Mouse (Mus musculus) c-Kit-negative CD71-positive TER-119-positive erythroid progenitor cells, embryonic 14.5 days (primary cell): ENCODE data around the gene Ilk.
"Not testable (repeated sequence)": the region's sequence is repeated elsewhere in the genome, so short reads cannot be mapped to it uniquely, and the experiment has no call there.

ENCODE experiments used
- DNase-seq: peaks from one replicate; pipeline ENCODE4 v3.0.0-alpha.2; 2013; ENCODE audit warnings: low read depth, low spot score

The Ilk gene

DNA sequence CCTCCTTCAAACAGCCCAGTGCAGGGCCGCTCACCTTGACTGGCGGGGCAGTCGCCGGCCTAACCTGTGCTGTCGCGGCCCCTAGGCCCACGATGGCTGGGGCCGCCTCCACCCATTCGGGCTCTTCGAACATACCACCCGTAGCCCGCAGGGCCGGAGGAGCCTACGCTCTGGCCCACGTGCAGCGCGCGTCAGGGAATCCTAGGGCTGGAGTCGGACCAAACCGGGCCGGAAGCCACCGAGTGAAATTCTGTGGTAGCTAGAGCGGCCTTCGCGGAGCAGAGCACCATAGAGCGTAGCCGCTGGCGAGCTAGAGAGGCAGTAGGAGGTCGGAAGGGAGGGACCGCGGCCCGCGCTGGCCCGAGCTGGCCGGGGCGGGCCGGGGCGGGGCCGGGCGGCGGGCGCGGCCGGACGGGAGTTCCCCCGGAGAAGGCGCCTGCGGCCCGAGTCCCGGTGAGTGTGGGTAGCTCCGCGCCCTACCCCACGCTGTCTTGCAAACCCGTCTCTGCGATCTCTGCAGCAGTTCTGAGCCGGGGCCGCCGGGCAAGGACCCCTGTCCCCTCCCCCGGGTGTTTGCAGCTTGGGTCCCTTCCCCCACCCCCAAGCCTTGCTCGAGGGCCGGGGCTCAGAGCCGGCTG, at the start of gene Ilk:
TSS of gene Ilk (plus strand) at position 329 of the 638 bp plus-strand sequence.
- peak; percentile 83 for DNase-seq

GRCm38 (mm10) chr7:105690875-105691274, 45.5 kb upstream of the Ilk start:
- no peak for DNase-seq

DNA sequence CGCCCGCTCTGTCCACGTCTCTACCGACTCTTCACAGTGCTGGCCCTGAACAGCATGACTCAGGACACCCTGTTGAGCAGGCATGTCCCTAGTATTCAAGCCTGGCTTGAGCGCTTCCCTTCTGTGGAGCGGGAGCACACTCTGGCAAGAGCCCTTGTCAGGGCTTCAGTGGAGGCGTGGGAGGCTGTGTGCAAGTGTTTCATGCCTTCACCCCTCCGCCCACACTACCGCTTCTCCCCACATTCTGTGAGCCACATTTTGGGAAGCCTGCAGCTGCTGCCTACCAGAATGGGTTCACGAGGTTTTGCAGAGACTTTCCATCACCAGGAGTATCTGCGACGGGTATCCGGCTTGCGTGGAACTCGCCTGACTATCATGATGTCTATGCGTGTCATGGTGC, 33.2 kb upstream of the Ilk start:
- no peak for DNase-seq

- no peak for DNase-seq
These were observed 32.6 kb upstream of the Ilk start for GRCm38 (mm10) chr7:105703816-105704215.

GRCm38 (mm10) chr7:105708733-105709132, 27.7 kb upstream of the Ilk start:
- no peak for DNase-seq

GRCm38 (mm10) chr7:105715366-105715765, 21.0 kb upstream of the Ilk start:
- DNase-seq = no peak

DNA sequence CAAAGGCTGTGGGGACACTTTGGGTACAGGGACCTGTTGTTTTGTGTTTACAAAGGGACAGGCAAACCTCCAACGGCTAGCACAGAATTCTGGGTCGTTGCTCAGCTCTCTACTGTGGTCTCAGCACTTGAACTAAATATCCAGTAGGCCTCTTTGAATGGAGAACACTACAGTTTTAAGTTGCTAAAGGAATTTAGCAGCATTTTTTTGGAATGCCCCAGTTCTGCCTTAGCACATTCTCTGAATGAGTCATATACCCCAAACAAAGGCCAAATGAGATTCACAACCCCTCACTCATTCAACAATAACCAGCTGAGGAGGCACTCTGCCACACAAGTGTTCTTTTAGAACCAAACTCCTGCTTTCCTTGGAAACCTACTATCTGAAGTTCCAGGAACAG, 14.5 kb upstream of the Ilk start:
- no peak for DNase-seq

DNA sequence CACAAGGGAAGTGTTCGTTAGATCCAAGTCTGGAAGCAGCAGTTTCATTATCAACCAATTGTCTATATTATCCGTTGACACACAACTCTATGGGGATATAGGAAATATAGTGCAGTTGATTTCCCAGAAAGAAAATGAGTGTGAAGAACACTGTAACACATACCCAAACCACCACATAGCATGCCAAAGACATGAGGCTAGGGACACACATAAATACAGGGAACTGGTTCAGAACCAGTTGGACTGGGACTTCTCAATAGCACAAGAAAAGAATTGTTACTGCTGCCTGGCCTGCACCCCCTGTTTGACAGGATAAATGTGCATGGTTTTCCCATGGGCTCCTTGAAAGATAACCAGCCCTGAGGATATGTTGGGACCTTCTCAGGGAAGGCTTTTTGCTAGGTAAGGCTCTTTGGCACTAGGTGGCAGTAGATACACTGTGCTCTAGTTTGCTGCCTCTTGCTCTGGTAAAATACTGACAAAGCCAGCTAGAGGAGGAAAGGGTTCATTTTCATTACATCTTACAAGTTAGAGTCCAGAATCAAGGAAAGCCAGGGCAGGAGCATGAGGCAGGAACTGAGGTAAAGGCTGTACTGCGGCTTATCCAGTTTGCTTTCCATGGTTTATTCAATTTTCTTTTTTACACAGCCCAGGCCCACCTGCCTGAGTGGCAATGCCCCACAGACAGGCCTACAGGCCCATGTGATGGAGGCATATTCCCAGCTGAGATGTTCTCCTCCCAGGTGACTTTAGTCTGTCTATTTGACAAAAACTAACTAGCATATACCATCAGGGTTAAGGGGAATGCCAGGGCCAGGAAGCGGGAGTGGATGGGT, 10.0 kb upstream of the Ilk start:
- no peak for DNase-seq

- DNase-seq = no peak
These were observed 9.4 kb upstream of the Ilk start for GRCm38 (mm10) chr7:105726980-105727325.

- no peak for DNase-seq
These were observed 7.5 kb upstream of the Ilk start for GRCm38 (mm10) chr7:105728701-105729428.

DNA sequence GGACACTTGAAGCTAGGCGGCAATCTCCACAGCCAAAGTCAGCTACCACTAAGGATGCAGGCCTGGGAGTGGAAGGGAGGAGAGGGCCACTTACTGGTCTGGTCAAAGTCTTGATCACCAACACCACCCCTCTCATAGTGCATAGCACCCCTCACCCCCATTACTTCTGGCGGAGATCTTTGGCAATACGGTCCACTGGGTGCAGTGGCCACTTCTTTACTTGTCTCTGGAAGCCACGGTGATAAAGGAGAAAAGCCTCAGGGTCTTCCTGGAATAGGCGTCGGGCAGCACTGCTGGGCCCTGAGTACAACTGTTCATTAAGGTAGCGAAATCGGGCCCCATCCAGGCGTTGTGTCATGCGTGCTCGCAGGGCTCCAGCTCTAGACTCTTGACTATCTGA, 2.6 kb upstream of the Ilk start:
- DNase-seq = no peak

DNA sequence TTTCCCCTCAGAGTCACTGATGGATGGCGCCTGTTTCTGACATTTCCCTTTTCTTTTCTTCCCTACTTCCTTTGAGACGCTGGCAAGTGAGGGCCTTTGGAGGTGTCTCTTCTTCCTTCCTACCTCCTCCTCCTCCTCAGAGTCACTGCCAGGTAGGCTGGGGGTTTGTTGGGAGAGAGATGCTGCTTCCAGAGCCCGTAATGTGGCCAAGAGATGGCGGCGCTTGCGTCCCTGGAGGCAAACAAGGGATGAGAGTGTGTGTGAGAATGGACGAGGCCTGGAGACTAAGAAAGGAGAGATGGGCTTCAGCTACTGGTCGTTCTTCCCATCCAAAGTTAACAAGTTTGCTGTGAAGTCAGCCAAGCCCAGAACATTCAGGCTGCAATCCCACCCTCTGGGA, 1.6 kb upstream of the Ilk start:
- DNase-seq = no peak

DNA sequence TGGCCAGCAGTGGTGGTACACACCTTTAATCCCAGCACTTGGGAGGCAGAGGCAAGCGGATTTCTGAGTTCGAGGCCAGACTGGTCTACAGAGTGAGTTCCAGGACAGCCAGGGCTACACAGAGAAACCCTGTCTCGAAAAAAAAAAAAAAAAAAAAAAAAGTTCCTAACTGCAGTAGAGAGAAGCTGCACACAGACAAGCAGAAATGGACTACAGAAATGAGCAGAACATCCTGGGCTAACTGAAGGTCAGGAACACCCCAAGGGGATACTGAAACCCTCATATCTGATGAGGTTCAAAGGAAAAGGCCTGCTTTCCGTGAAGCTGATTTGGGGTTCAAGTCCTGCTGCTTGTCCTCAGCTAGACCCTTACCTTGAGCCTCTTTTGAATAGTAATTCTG, 928 bp upstream of the Ilk start:
- not testable (repeated sequence) for DNase-seq

DNA sequence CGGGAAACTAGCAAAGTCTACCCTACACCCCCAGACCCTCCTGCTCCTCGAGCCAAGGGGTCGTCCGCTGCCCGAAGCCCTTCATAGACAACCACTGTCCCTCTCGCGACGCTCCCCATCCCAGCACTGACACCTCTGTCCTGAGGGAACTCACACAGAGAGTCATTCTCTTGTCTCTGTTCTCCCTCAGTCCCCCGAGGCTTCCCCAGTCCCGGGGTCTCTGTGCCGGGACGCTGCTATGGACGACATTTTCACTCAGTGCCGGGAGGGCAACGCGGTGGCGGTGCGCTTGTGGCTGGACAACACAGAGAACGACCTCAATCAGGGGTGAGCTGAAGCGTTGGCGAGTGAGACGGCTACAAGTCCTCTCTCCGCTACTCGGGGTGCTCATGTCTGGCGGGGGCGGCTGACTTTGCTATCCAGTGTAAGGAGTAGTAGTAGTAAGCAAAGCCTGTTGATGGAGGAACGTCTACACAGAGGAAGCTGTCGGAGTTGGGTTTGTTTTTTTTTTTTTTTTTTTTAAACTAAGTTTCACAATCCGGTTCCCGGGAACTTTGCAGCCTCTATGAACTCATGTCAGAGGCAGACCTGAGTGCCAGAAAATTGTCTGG, 624 bp downstream of the Ilk start, which contains the start of gene Rrp8:
TSS of gene Rrp8 (minus strand) at position 475 of the 611 bp plus-strand sequence.
- DNase-seq = peak; percentile 47

DNA sequence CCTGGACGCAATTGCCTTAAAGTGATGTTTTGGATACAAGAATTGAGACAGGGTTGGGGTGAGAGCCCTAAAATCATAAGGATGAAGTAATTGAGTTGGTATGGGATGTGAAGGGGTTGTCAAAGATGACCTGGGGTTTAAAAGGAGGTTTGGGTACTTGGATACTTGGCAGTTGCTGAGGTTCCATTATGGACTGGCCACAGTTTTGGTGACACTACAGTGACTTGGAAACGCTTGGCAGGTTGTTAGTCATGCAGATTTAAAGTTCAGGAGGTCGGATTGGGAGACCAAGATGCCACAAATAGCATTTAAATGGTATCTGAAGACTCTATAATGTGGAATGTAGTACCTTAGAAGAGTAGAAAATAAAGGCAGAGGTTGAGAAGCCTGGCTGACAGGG, 1.3 kb downstream of the Ilk start:
- no peak for DNase-seq

- DNase-seq = no peak
These were observed 1.9 kb downstream of the Ilk start for GRCm38 (mm10) chr7:105738286-105738685.

DNA sequence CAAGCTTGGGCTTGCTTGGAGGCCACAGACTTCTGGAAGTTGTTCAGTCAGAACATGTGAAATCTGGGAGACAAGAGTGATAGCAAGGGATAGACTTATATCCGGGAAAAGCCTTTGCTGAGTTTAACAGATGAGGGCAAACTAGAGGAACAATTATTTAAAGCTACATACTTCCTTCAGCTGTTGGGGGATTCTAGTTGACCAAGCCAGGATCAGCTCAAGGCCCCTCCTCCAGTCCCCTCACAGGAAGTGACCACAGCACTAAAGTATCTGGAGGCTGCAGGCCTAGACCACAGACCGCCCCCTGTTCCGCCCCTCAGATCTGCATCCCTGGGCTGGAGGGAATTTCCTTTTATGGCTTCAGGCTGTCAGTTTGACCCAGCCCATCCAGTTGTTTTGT, 2.6 kb downstream of the Ilk start:
- DNase-seq = no peak

GRCm38 (mm10) chr7:105740089-105740795, 3.9 kb downstream of the Ilk start:
- DNase-seq = no peak

- DNase-seq = no peak
These were observed 4.5 kb downstream of the Ilk start for GRCm38 (mm10) chr7:105740851-105741250.

DNA sequence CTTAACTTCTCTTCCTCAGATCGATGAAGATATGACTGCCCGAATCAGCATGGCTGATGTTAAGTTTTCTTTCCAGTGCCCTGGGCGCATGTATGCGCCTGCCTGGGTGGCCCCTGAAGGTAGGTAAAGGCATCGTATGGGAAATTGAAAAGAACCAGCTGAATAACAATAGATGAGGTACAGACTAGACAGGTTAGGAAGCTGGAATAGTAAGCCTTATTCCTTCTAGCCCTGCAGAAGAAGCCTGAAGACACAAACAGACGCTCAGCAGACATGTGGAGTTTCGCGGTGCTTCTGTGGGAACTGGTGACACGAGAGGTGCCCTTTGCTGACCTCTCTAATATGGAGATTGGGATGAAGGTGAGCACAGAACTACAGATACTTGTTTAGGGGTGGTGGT, 5.6 kb downstream of the Ilk start:
- DNase-seq = no peak

DNA sequence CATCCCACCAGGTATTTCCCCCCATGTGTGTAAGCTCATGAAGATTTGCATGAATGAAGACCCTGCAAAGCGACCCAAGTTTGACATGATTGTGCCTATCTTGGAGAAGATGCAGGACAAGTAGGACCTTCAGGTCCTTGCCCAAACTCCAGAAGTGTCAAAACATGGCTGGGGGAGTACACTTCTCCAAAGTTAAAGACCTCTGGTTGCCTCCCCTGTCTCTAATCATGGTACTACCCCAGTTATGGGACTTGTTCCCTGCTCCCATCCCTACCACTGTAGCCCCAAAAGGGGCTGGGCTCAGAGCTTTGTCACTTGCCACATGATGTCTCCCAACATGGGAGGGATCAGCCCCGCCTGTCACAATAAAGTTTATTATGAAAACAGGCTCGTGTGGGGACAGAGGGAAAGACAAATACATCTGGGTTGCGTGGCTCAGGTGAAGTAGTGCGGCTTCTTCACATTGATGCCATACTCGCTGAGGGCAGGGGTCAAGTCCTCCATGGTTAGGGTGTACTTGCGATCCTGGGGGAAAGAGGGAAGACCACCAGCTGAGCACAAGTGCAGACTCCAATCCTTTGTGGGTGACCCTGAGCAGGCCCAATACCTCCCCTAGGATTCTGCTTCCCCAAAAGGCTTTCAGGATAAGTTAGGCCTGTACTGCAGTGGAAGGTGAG, 6.3 kb downstream of the Ilk start:
- DNase-seq = not testable (repeated sequence)
